Mouse (Mus musculus): ENCODE measurements at regions not wholly inside any gene's neighbourhood (a gene's known extent, or its start where the extent isn't known, plus 50 kb on each side); places are given as distances from the start of the nearest gene placed in this dataset.

DNA sequence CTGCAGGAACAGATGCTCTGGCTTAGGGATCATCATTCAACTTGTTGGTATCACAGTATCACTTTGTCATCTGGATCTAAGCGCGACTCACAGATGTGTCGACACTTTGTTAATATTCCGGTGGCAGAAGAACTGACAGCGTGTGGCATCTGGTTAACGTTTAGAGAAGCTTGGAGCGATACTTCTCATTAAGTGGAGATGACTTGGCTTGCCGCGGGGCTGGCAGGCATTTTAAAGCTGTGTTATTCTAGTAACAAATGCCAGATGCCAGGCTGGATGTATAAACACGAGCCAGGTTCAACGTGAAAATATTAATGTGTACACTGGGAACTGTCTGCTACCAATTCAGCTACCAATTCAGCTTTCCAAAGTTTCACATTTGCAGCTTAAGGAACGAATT, 430.3 kb upstream of the Dab2 start:
- no peak for TF ChIP-seq GATA1 (IDR thresholded peaks at IDR 0.05; ENCODE audit: low read length)

DNA sequence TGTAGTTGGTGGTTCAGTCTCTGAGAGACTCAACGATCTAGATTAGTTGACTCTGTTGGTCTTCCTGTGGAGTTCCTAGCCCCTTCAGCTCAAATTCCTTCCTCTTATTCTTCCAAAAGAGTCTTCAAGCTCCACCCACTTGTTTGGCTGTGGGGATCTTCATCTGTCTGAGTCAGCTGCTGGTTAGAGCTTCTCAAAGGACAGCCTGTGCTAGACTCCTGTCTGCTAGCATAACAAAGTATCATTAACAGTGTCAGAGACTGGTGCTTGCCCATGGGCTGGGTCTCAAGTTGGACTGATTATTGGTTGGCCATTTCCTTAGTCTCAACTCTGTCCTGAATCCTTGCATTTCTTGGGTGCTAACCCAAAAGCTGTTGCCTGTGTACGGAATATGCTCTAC, 429.7 kb upstream of the Dab2 start:
- TF ChIP-seq GATA1 (IDR thresholded peaks at IDR 0.05; ENCODE audit: low read length): no peak

DNA sequence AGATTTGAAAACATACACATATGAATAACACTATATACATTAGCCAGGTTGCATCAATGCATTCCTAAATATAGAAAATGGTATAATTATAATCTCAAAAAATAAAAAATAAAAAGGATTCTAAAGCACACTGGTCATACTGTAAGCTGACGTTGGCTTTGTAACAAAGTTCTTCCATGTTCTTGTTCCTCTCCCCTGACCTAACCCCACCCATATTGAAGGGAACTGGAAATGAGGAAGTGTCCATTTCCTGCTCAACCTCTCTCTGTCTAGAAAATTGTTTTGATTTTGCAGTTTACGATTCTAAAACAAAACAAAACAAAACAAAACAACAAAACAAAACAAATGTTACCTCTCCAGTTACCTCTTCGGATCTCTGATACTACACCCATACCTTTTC, 427.5 kb upstream of the Dab2 start:
- TF ChIP-seq GATA1 (IDR thresholded peaks at IDR 0.05; ENCODE audit: low read length): no peak

DNA sequence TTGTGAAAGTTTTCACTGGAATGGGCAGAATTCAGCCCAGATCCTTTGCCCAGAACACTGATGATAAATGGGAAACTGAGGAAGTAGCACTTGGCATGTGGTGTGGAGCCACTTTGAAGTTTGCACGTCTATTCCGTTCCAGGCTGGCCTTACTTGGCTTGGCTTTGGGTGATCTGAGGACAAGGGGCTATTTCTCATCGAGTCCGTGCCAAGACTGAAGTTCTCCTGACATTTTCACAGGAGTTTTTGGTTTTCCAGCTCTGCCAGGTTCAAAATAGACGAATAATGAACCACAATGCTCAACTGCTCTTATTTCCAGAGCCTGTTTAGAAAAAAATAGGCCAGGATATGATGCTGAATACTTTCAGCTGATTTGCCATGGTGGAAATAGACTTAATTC, 421.8 kb upstream of the Dab2 start:
- no peak for TF ChIP-seq GATA1 (IDR thresholded peaks at IDR 0.05; ENCODE audit: low read length)

DNA sequence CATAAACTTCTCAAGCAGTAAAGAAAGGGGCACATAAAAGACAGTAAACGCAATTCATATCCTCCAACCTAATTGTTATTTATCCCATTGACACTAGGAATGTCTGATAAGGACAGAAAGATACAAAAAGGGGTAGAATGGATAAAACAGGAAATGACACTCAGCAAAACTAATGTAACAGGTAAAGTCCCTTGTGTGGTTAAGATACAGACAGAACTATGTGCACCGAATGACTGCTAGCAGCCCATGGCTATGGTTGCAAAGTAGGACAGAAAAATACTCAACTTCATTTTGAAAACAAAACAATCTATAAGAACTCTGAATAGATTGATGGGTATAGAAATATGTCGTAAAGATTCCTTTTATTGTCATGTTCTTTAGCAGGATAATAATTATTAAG, 408.4 kb upstream of the Dab2 start:
- TF ChIP-seq GATA1 (IDR thresholded peaks at IDR 0.05; ENCODE audit: low read length): no peak

DNA sequence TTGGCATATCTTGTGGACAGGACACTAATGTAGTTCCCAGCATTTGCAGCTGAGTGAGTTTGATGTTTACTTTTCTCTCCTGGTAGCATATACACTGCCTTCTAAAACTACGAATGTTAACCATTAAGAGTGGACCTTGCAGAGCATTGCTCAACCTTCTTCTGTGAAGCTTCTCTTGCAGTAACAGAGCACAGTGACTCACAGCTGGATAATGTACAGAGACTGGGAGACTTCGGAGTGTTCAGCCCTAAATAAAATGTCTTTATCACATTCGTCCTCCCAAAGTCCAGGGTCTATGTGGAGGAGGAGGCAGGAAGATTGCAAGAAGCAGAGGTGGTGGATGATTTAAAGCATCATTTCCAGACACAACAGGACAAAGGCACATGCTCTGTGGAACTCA, 407.6 kb upstream of the Dab2 start:
- no peak for TF ChIP-seq GATA1 (IDR thresholded peaks at IDR 0.05; ENCODE audit: low read length)

DNA sequence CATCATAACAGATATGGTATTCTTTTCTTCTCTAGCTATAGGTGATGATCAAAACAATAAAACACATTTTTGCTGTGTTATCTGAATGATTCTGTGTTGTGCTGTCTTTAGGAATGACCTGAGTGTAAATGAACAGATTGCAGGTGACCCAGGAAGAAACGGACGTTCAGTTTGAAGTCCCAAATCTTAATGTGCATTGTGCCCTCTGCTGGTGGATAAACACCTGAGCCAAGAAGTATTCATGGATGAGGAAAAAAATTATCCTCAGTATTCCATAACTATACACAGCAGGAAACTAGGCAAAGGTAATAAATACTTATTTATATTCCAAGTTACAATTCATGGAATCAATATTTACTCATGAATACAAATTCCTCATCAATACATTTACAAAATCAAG, 384.3 kb upstream of the Dab2 start:
- no peak for TF ChIP-seq GATA1 (IDR thresholded peaks at IDR 0.05; ENCODE audit: low read length)

DNA sequence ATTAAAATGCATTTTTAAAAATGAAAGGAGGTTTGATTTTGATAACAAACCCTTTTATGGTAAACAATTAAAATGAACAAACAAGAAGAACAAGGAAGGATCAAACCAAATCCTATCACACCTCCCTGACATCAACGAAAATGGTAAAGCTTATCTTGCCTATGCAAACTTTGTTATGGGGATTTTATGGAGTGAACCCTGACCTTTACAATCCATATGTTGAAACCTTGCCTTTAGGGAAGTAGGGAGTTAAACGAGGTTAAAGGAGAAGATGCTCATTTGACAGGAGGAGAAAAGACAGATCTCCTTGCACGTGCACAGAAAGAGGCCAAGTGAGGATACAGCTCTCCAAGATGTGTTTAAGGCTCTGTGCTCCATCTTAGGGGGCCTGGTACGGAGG, 379.5 kb upstream of the Dab2 start:
- TF ChIP-seq GATA1 (IDR thresholded peaks at IDR 0.05; ENCODE audit: low read length): no peak

DNA sequence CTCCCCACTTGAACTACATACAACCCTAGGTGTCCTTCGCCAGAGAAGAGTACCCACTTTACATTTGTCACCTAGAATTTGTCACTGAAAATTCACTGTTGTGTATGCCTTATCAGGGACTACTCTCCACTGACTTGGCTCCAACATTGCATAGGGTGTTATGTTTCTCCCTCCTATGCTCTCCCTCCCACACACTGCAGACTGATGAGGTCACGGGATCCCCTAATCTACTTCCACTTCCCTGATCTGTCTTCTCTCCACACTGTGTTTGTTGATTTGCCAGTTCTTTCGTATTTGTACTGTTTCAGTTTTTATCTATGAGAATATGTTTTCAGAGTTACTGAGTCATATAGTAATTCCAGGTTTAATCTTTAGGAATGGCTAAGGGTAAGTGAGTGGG, 371.8 kb upstream of the Dab2 start:
- TF ChIP-seq GATA1 (IDR thresholded peaks at IDR 0.05; ENCODE audit: low read length): no peak

DNA sequence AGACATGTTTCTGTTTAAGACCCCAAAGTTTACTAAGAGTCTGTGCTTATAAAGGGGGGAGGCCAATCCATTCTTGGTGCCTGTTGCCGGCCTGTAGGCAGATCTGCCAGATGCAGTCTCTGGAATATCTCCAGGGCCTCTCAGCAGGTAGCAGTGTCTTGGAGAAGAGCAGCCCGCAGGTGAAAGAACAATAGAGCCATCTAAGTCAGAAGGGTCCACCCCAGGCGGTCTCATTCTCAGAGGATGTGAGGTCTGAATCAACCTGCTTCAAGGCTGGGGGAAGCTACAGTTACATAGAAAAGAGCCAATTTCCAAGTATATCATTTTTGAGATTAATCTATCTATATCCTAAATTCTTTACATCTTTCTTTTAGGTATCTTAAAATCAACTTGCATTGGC, 366.0 kb upstream of the Dab2 start:
- TF ChIP-seq GATA1 (IDR thresholded peaks at IDR 0.05; ENCODE audit: low read length): no peak

DNA sequence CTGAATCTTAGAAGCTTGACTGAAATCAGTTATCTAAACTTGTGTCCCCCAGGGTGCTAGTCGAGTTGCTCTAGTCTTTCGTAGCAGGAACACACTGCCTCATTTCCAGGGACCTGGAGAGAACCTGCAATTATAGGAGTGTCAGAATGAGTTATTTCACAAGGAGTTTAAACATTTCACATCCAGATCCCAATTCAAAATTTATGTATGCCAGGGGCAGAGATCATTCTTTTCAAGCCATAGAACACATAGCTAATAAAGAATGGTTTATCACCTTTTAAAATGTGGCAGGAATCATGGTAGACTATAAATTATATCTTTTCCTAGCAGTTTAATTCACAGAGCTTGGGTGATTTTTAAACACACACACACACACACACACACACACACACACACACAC, 358.6 kb upstream of the Dab2 start:
- TF ChIP-seq GATA1 (IDR thresholded peaks at IDR 0.05; ENCODE audit: low read length): no peak

DNA sequence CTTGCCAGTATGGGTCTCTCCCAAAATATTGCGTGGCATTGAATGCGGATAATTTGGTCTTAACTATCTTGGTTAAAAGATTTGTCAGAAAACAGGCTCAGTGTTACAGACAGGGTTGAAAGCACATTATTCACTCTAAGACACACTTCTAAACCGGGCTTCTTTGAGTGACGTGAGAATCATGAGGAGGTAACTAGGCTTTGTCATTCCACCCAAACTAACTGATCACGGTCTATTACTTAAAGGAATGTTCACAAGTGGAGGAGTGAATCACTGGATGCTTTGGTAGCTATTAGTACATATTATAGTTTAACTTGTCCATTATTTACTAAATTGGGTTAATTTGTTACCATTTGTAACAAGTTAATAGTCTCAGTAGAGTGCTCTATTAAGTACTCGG, 352.9 kb upstream of the Dab2 start:
- TF ChIP-seq GATA1 (IDR thresholded peaks at IDR 0.05; ENCODE audit: low read length): no peak

DNA sequence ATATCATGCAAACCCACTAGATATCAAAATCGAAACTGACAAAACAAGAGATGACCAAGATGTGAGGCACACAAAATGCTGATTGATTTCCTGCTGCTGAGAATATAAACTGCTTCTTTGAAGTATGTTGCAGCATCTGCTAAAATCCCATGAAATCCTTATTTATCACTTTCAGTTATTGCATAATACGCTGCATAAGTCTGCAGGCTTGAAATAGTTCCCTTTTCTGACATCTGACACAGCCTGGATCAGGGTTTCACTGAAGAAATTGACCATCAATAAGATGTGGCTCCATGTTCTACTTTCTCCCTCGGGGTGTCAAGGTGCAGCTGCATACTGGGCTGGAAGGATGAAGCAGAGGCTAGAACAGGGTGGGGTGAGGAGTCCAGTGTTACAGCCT, 348.7 kb upstream of the Dab2 start:
- no peak for TF ChIP-seq GATA1 (IDR thresholded peaks at IDR 0.05; ENCODE audit: low read length)

DNA sequence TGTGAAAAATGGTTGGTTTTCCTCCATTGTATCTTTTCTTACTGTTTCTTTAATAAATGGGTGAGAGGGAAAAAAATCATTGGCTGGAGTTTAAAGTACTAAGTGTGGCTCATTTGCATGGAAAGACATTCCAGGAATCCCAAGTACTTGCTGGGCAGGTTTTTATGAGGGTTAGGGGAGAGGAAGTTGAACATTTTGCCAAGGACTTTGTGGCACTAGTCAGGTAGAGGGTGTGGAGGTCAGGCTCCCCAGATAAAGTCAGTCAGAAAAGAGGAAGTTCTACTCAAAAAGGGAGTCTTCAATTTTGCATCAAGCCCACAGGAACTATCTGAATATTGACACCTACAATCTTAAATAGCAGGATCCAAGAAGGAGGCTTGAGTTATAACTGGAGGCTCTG, 346.5 kb upstream of the Dab2 start:
- no peak for TF ChIP-seq GATA1 (IDR thresholded peaks at IDR 0.05; ENCODE audit: low read length)

DNA sequence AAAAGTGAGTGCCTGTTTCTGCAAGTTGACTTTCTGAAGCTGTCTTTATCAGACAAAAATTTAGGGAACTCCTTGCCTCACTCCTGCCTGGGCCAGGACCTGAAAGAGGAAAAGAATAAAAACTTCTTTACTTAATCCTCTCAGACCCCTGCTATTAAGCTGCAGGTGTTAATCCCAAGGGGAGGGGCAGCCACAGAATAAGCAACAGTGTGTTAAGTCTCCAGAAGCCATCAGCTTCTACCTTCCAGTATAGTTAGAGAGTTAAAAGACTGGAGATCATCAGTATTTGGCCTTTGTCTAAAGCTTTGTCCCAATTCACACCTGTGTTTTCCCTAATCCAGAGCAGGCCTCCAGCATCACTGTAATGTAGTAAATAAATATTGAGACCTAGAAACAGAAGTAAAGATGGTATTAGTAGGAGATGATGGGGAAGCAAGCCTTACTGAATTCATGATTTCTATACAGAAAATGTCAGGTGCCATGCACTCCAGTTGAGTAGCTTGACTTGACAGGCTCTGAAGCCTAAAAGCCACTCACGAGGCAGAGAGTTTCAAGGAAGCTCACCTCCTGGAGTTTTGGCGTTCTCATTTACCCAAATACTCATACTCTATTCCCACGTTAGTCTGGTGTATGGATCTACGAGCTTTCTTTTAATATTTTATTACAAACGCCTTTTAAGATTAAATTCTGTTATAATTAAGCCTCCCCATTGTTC, 308.1 kb upstream of the Dab2 start:
- TF ChIP-seq GATA1 (IDR thresholded peaks at IDR 0.05; ENCODE audit: low read length): no peak

DNA sequence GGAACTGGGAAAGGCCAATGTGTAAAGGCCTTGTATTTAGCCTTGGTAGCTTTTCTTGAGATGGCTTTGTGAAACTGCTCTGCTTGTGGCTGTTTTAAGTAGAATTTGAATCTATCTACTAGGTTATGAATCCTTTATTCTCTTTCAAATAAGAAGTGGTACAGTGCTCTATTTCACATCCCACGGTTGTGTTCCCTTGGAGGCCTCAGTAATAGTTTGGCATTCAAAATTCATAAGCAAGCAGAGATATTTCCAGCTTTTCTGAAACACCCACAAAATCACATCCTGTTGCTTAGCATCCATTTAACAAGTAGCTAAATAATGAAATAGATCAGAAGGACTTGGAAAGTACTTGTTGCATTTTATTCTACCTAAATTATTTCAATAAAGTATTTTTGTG, 298.8 kb upstream of the Dab2 start:
- TF ChIP-seq GATA1 (IDR thresholded peaks at IDR 0.05; ENCODE audit: low read length): no peak

DNA sequence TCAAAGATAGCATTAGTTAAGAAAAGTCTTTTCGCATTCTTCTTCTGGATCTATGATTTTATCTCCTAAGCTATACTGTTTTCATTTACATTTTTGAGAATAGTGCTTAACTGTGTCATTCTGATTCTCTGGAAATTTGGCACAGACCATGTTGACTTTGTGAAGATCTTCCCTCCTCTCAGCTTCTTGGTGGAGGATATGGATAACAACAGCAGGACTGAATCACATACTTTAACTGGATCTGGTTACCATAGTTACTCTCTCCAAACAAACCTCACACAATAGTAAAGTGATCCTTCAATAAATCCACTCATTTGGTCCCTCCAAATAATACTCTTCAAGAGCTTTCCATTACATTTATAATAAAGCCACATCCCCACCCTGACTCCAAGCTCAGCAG, 298.2 kb upstream of the Dab2 start:
- no peak for TF ChIP-seq GATA1 (IDR thresholded peaks at IDR 0.05; ENCODE audit: low read length)

DNA sequence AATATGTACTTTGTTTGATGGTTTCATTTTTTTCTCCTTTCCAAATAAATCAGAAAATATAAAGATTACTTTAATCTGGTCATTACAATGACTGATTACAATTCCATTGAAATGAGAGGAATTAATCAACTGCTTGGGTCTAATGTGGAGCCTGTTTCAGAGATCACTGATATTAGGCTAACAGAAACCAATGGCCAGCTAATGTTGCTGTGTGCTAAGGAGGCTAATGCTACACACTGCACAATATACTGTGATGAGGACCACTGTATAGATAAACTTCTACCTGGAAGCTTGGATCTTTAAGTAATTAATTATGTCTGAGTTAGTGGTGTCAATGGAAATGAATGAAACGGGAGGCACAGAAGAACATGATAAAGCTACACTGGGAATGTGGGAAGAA, 284.6 kb upstream of the Dab2 start:
- no peak for TF ChIP-seq GATA1 (IDR thresholded peaks at IDR 0.05; ENCODE audit: low read length)
